Mouse (Mus musculus): ENCODE data around the gene Tmem109.

DNA sequence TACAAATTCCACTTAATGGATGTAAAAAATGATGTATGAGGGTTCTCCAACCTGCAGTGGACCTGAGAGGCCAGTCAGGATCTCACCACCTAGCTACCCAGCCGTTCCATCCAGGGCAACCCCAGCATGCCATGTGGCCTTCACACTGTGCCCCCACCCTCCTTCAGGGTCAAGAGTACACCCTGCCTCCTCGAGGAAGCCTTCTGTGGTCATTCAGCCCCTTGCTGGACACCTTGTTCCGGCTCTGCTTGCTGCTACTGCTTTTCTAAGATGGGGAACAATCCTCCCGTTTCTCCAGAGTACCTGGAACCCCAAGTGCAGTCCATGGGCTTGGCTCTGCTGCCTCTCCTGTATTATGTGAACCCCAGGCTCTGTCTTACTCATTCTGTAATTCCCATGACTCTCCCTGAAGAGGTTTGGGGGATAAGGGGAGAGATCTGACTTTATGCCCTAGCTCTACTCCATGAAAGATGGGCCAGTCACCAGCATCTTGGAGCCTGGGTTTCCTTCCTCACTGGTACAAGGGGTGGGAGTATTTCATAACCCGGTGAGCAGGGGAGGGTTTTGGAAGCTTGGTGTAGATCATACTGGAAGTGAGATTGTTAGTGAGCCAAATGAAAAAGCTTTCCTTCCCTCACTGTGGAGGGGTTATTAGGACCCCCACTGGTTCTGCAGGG is 13.7 kb downstream of the Tmem109 start:
- TF ChIP-seq CTCF (IDR thresholded peaks at IDR 0.05; ENCODE audit: low read depth) (no peak), EP300 (IDR thresholded peaks at IDR 0.05; ENCODE audit: low read depth) (no peak)
